In genomic region chr10:88828361-88828760, GRCm38 (mm10) we compare ENCODE assay signal across 24 mouse cellular contexts. TPM values are rescaled to one million over a fixed set of nuclear protein-coding genes. Genes with fewer than 3 reads are reported as not detected.
DNase-seq lines count a peak whose midpoint lies in the region.
"Had no signal": no experiment of that assay in that cellular context is flagged by ENCODE, and none has a peak within 500 bp of the region (broad histone marks: within the 10 kb centered on the region; RNA-seq: fewer than 3 reads in every experiment).

No protein-coding gene starts in this region.

- peak; percentile 9 to 87 for DNase-seq in adrenal gland, adult (ENCODE audit: inconsistent age in 2 of 2, low spot score in 1 of 2)
- DNase-seq in adrenal gland, postnatal 25 days = no peak
- DNase-seq in 3T3-L1 (ENCODE audit: low read depth, low spot score) = peak; percentile 9
- peak; percentile 59 for DNase-seq in adrenal gland, adult 8-10 months
- DNase-seq in gonadal fat pad, adult 2 months (ENCODE audit: low read depth) = peak; percentile 97
- DNase-seq in thymus, postnatal 4 days = no peak
- no peak for DNase-seq in lung, postnatal 25 days (ENCODE audit: low spot score)
- DNase-seq in retina, embryonic 14.5 days (ENCODE audit: low spot score) = no peak
- DNase-seq: cerebellum, adult 11-12 months; cerebellum, postnatal 10 days; gastrocnemius, adult 2 months; gastrocnemius, postnatal 36 days; kidney, adult 9 months; kidney, postnatal 10 days; lung, adult 18-20 months; thymus, postnatal 14 days had no signal

RNA-seq across cellular contexts. Expression of gene Utp20, which starts 1.8 kb away (rescaled TPM):
- 32.5 and 34.9 TPM in 2 replicates for total RNA-seq in adrenal gland, postnatal 25 days (2021)
- total RNA-seq in adrenal gland, adult 8-10 months (2022) = 10 to 100 TPM; 26.7 to 30.1 (median 28.4) TPM
- 4.2 and 4.3 TPM in 2 replicates for polyA plus RNA-seq in gonadal fat pad, adult 2 months (2012; rRNA removed)

RNA-seq across cellular contexts. Expression of gene Slc5a8, which starts 57.4 kb away (rescaled TPM):
- total RNA-seq in adrenal gland, postnatal 25 days (2021) = 0.12 and 0.19 TPM in 2 replicates
- under 1 TPM in 3 of 4 experiments, not detected in 1; 0.03 to 0.07 (median 0.06) TPM for total RNA-seq in adrenal gland, adult 8-10 months (2022)
- polyA plus RNA-seq in gonadal fat pad, adult 2 months (2012; rRNA removed) = 0.04 and 0.18 TPM in 2 replicates
- total RNA-seq: common myeloid progenitor, adult 5-6 weeks; gastrocnemius, adult 2 months; gastrocnemius, postnatal 36 days; heart, postnatal 25 days; left cerebral cortex, adult 18-20 months; megakaryocyte-erythroid progenitor cell, adult 5-6 weeks had no signal
- polyA plus RNA-seq: hindbrain, embryonic 11.5 days; macrophage; neural tube, embryonic 13.5 days; testis, adult 2 months had no signal

Comparison
In these comparisons a context has a peak if more than half of its experiments do, and no peak if none do; other contexts are left out.
1. DNase-seq: peak in adrenal gland, adult (2 of 2), 3T3-L1 (single experiment), adrenal gland, adult 8-10 months (single experiment) and gonadal fat pad, adult 2 months (single experiment); none in adrenal gland, postnatal 25 days (single experiment), thymus, postnatal 4 days (single experiment), lung, postnatal 25 days (single experiment) and retina, embryonic 14.5 days (single experiment).